ENCODE assay signal across 16 mouse cellular contexts in the genomic region with DNA sequence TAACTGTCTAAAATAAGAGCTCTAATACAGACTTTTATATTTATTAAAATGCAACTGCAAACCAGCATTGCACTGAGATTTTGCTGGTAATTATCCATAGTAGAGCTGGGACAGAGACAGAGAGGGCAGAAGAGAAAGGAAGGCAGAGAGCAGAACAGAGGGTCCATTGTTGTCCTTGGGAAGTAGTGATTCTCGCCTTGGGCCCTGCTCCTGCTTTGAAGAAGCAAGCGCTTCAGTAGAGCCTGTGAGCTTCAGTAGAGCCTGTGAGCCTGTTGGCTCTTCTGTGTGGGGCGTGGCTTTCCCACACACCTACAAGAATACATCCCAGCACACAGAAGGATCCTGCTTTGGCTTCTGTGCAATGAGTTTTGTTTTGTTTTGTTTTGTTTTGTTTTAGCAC. TPM values are rescaled to one million over a fixed set of nuclear protein-coding genes. Genes with fewer than 3 reads are reported as not detected.
A peak's percentile ranks its signal among the peaks of the same experiment; 100 is the strongest.
DNase-seq lines count a peak whose midpoint lies in the region; ATAC-seq lines count a peak whose summit lies in the region.
"Had no signal": no experiment of that assay in that cellular context is flagged by ENCODE, and none has a peak within 500 bp of the region (broad histone marks: within the 10 kb centered on the region; RNA-seq: fewer than 3 reads in every experiment).

No protein-coding gene starts in this region.

- no peak overlapping the region for H3K4me2 ChIP-seq in hindbrain, embryonic 11.5 days (replicated peaks; ENCODE audit: low read depth, low read length)
- no peak overlapping the region for H3K4me2 ChIP-seq in midbrain, embryonic 14.5 days (ENCODE audit: low read length)
- H3K4me2 ChIP-seq: limb, embryonic 12.5 days had no signal

- peak; percentile 45 for DNase-seq in embryo, embryonic 10 days (ENCODE audit: low spot score)
- DNase-seq in embryo, embryonic 9.5 days (ENCODE audit: extremely low spot score) = no peak
- peak; percentile 19 for DNase-seq in embryonic facial prominence, embryonic 10.5 days (ENCODE audit: low spot score)
- peak; percentile 23 for DNase-seq in hindbrain, embryonic 11.5 days (ENCODE audit: low spot score)
- DNase-seq in midbrain, embryonic 14.5 days = peak; percentile 42
- no peak for DNase-seq in yolk sac, embryonic 10.5 days (ENCODE audit: low spot score)
- DNase-seq in right cerebral cortex, postnatal 36 days (ENCODE audit: low spot score in 2 of 2) = no peak
- no peak for DNase-seq in layer of hippocampus, postnatal 25 days (ENCODE audit: extremely low spot score in 1 of 2, low spot score in 1 of 2)
- DNase-seq: cerebellum, adult 11-12 months; gastrocnemius, postnatal 14 days; heart, postnatal 10 days; kidney, adult 9 months; layer of hippocampus, adult 9-11 months; right cerebral cortex, postnatal 14 days had no signal

- no peak overlapping the region for H3K4me3 ChIP-seq in embryonic facial prominence, embryonic 10.5 days
- H3K4me3 ChIP-seq in hindbrain, embryonic 11.5 days (ENCODE audit: low read depth, low read length) = no peak overlapping the region
- no peak overlapping the region for H3K4me3 ChIP-seq in midbrain, embryonic 14.5 days (replicated peaks; ENCODE audit: low read depth, low read length)
- H3K4me3 ChIP-seq: limb, embryonic 12.5 days had no signal

- no peaks in the 10 kb centered on the region for H3K27me3 ChIP-seq in embryonic facial prominence, embryonic 10.5 days (replicated peaks; ENCODE audit: low read depth, poor library complexity, severe bottlenecking)
- H3K27me3 ChIP-seq in hindbrain, embryonic 11.5 days (ENCODE audit: control insufficient read depth, insufficient read depth, low read length) = no peaks in the 10 kb centered on the region
- no peaks in the 10 kb centered on the region for H3K27me3 ChIP-seq in midbrain, embryonic 14.5 days (ENCODE audit: control insufficient read depth, insufficient read depth, low read length)
- H3K27me3 ChIP-seq: limb, embryonic 12.5 days had no signal

- peaks cover 6% of the 10 kb centered on the region for H3K4me1 ChIP-seq in embryonic facial prominence, embryonic 10.5 days
- H3K4me1 ChIP-seq in hindbrain, embryonic 11.5 days (replicated peaks; ENCODE audit: control insufficient read depth, insufficient read depth, low read length) = no peaks in the 10 kb centered on the region
- 0 out of 2 replicates have a peak, but pooled peaks cover 8% of the 10 kb centered on the region for H3K4me1 ChIP-seq in midbrain, embryonic 14.5 days (ENCODE audit: control insufficient read depth, insufficient read depth, low read length)
- H3K4me1 ChIP-seq: limb, embryonic 12.5 days had no signal

- 25% methylated on average over 3 of the region's 3 CpGs for WGBS in embryonic facial prominence, embryonic 10.5 days
- 52% methylated on average over 3 of the region's 3 CpGs for WGBS in hindbrain, embryonic 11.5 days
- 31% methylated on average over 3 of the region's 3 CpGs for WGBS in midbrain, embryonic 14.5 days

- H3K9ac ChIP-seq in hindbrain, embryonic 11.5 days (ENCODE audit: low read depth, low read length) = no peak overlapping the region
- no peak overlapping the region for H3K9ac ChIP-seq in midbrain, embryonic 14.5 days (replicated peaks; ENCODE audit: low read length)
- H3K9ac ChIP-seq: limb, embryonic 12.5 days had no signal

- H3K27ac ChIP-seq in embryonic facial prominence, embryonic 10.5 days (replicated peaks) = no peak overlapping the region
- peak overlapping the region; percentile 33; the same call in 1 of the 2 replicates for H3K27ac ChIP-seq in hindbrain, embryonic 11.5 days (ENCODE audit: low read depth, low read length)
- peak overlapping the region; percentile 22; the same call in 1 of the 2 replicates for H3K27ac ChIP-seq in midbrain, embryonic 14.5 days (replicated peaks; ENCODE audit: low read depth, low read length)
- H3K27ac ChIP-seq: limb, embryonic 12.5 days had no signal

- H3K9me3 ChIP-seq in embryonic facial prominence, embryonic 10.5 days = no peaks in the 10 kb centered on the region
- no peaks in the 10 kb centered on the region for H3K9me3 ChIP-seq in hindbrain, embryonic 11.5 days (ENCODE audit: control insufficient read depth, low read length)
- H3K9me3 ChIP-seq in midbrain, embryonic 14.5 days (ENCODE audit: control insufficient read depth, low read length) = no peaks in the 10 kb centered on the region
- H3K9me3 ChIP-seq: G1E; limb, embryonic 12.5 days had no signal

- H3K36me3 ChIP-seq in embryonic facial prominence, embryonic 10.5 days (replicated peaks) = no peaks in the 10 kb centered on the region
- H3K36me3 ChIP-seq in hindbrain, embryonic 11.5 days (ENCODE audit: control insufficient read depth, insufficient read depth, low read length) = no peaks in the 10 kb centered on the region
- no peaks in the 10 kb centered on the region for H3K36me3 ChIP-seq in midbrain, embryonic 14.5 days (ENCODE audit: control insufficient read depth, insufficient read depth, low read length)
- H3K36me3 ChIP-seq: limb, embryonic 12.5 days had no signal

- ATAC-seq in hindbrain, embryonic 11.5 days (ENCODE audit: low FRiP score) = peak; percentile 85
- ATAC-seq in midbrain, embryonic 14.5 days (ENCODE audit: low FRiP score, low TSS enrichment) = peak; percentile 79; the same call in 1 of the 2 replicates

RNA-seq across cellular contexts. Expression of gene Cd47, which starts 47.0 kb away (rescaled TPM):
- 27.6 and 32.2 TPM in 2 replicates for polyA plus RNA-seq in embryonic facial prominence, embryonic 10.5 days (2016; fragmentation: Nextera tagmentation; extraction: Ambion mirVana)
- polyA plus RNA-seq in hindbrain, embryonic 11.5 days (2014; fragmentation: Nextera tagmentation; extraction: Ambion mirVana) = 76.5 and 83.4 TPM in 2 replicates
- 133 and 137 TPM in 2 replicates for polyA plus RNA-seq in midbrain, embryonic 14.5 days (2014; fragmentation: Nextera tagmentation; extraction: Ambion mirVana)
- total RNA-seq in layer of hippocampus, postnatal 25 days (2021) = 100 to 1,000 TPM; 217 to 225 TPM

RNA-seq across cellular contexts. Expression of gene Ift57, which starts 54.3 kb away (rescaled TPM):
- 22.0 and 29.1 TPM in 2 replicates for polyA plus RNA-seq in embryonic facial prominence, embryonic 10.5 days (2016; fragmentation: Nextera tagmentation; extraction: Ambion mirVana)
- 35.5 and 39.1 TPM in 2 replicates for polyA plus RNA-seq in hindbrain, embryonic 11.5 days (2014; fragmentation: Nextera tagmentation; extraction: Ambion mirVana)
- polyA plus RNA-seq in midbrain, embryonic 14.5 days (2014; fragmentation: Nextera tagmentation; extraction: Ambion mirVana) = 35.9 and 45.1 TPM in 2 replicates
- 10 to 100 TPM; 52.7 to 54.4 TPM for total RNA-seq in layer of hippocampus, postnatal 25 days (2021)

Comparison
In these comparisons a context has a peak if more than half of its experiments do, and no peak if none do; other contexts are left out.
1. DNase-seq: peak in embryo, embryonic 10 days (single experiment), embryonic facial prominence, embryonic 10.5 days (single experiment), hindbrain, embryonic 11.5 days (single experiment) and midbrain, embryonic 14.5 days (single experiment); none in embryo, embryonic 9.5 days (single experiment), yolk sac, embryonic 10.5 days (single experiment), right cerebral cortex, postnatal 36 days (0 of 2) and layer of hippocampus, postnatal 25 days (0 of 2).